Mouse (Mus musculus) heart, adult 9 months (tissue): ENCODE data around the gene Ifit2.

ENCODE experiments used
- DNase-seq, 2 experiments: peaks; one replicate each; pipeline ENCODE4 v3.0.0; 2022; ENCODE audit warnings: low spot score in 2 of 2

Ifit2 gene

GRCm38 (mm10) chr19:34550534-34551223 is at the start of gene Ifit2:
Gene Ifit2, plus strand, starts transcription at chr19:34550694.
- DNase-seq, result peak; percentile 80 to 82

DNA sequence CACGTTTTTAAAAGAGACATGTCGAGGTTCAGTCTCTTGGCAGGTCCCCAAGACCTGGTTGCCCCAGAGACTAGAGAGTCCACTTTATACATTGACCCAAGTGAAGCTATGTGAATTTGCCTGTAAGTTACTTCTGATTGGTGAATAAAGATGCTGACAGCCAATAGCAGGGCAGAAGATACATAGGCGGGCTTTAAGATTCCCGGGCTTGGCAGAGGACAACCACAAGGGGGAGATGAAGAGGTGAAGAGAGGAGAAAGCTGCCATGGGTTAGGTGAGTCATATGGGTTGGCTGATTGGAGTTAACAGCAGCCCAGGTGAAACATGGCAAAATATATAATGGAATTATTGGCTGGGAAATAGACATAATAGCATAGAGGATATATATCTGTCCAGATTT is 49.7 kb upstream of the Ifit2 start:
- DNase-seq, result peak; percentile 79

DNA sequence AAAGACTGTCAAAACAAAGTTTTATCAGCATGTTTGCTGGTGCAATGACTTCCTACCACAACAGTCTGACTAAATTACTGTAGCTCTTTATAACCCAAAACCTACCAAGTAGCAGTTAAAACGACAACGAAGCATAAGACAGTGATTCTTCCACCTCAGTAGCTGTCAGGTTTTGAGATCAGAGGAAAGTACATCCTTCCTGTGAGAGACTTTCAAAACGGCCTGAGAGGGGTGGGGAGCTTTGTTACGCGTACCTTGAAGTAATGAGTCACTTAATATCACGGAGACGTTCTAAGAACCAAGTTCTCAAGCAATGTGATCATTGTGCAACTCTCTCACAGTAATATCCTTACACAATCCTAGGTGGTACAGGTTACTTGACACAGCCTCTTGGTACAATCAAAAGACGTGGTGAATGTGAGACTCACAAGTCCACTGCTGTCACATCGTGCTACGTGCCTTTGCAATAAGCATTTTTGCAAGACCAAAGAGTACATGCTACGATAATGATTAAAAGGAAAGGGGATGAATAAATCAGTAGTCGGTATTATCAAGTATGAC is 45.3 kb upstream of the Ifit2 start:
- DNase-seq, result no peak

- peak in 1 of 2 experiments; percentile 41 for DNase-seq
Observed at GRCm38 (mm10) chr19:34510717-34511116, 39.8 kb upstream of the Ifit2 start.

- no peak for DNase-seq
Observed at GRCm38 (mm10) chr19:34511528-34511927, 39.0 kb upstream of the Ifit2 start.

GRCm38 (mm10) chr19:34515681-34516080 is 34.8 kb upstream of the Ifit2 start:
- peak; percentile 36 to 60 for DNase-seq

GRCm38 (mm10) chr19:34516346-34516745 is 34.1 kb upstream of the Ifit2 start:
- no peak for DNase-seq

GRCm38 (mm10) chr19:34517197-34517596 is 33.3 kb upstream of the Ifit2 start:
- no peak for DNase-seq

DNA sequence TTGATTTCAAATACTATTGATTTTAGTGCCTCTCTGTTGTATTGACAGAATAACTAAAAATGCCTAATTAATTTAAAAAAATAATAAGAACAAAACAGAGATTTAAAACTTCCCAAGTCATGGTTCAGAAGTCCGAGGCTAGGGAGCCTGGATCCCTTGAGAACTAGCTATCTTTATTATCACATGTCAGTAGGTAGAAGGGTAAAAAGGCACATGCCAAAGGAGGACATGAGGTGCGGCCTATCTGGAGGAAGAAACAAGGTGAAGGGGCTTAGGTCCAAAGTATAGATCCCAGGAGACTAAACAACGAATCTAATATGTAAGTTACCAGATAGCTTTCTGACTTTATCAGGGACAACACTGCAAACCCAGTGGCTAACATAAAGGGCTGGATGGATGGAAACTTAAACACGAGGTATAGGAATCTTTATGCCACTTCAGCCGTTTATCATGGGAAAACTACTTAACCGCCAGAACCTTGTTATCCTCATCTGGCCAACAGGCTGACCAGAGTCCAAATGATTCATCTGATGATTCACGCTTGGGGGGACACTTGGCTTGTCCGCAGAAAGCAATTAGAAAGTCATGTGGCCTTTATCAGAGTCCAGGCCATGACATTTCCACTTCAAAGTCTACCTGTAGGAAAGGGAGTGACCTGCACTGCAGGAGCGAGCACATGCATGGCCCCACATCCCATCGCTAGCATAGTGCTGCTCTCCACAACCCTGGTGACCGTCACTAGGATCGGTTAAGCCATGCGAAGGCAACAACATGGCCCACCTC is 32.5 kb upstream of the Ifit2 start:
- DNase-seq, result no peak

DNA sequence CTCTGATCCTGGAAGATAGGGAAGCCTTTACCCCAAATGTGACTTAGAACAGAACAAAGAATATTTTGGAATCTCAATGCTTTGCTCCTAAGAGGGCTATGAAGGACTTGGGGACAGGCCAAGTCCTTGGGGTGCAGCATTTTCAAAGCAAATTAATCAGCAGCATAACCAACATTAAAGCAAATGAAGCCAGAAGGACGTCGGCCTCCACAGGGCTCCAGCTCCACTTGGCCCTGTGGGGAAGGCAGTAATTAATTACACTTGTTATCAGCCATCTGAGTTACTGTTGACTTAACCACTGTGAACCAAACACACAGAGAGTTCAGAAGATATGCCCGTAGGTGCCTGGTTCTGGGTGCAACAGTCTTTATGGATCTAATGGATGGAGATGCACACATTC is 31.7 kb upstream of the Ifit2 start:
- DNase-seq, result no peak

- no peak for DNase-seq
Observed at GRCm38 (mm10) chr19:34519646-34520045, 30.8 kb upstream of the Ifit2 start.

DNA sequence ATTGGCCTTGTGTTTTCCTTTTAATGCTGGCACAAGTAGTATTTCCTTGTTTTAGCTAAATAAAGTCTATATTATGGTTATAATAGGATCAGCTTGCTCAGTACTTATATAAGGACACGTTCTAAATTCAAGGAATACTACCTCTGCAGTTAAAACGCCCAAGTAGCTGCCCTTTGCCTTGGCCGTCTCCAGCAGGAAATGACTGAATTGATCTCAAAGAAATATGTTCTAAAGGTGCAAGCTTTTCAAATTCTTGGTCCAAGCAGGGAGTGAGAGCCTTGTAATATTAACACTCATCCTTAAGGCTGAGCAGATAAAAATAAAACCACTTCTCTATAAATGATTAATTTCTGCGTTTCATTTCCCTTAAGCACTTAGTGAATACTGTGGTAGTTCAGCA is 30.4 kb upstream of the Ifit2 start:
- no peak for DNase-seq

DNA sequence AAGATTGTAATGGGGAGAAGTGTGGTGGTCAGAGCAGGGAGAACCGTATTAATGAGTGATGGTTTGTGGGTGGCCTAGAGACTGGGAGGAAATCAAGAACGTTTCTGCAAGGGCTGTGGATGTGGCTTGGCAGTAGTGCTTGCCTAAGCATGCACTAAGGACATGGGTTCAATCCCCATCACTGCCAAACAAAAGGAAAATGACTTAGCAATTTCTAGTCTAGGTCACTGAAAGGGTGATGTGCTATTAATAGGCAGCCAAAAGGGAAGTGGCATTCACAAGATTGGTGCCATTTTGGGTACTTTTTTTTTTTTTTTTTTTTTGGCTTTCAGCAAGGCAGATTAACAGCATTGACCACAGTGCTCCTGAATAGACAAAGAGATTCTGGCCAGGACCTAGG is 29.1 kb upstream of the Ifit2 start:
- no peak for DNase-seq

- no peak for DNase-seq
Observed at GRCm38 (mm10) chr19:34521978-34522377, 28.5 kb upstream of the Ifit2 start.

DNA sequence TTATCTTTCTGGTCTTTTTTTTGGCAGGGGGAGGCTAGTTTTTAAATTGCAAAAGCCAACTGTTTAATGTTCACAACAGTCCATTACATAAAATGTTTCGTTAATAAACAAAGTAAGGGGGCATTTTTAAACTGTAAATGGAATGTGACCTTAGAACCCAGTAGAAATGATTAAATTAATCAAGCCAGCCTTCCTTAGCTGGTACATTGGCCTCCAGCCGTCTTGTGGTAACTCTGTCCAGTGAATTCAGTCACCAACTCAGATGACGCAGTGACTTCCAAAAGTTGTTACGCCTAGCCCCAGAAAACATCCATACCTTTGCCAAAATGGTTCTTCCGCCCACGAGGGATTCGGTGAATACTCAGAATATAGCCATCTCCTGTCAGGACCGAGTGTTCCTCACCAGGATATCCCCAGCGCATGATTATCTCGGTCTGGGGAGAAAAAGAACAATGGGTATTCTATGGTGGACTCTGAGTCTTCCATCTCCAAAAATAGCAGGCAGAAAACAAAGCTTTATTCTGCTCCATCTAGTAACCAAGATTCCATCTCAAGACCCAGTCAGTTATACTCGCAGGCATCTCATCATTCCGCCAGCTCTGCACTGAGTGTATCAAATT is 27.3 kb upstream of the Ifit2 start:
- DNase-seq, result peak in 1 of 2 experiments; percentile 37

- DNase-seq, result no peak
Observed at GRCm38 (mm10) chr19:34524646-34525045, 25.8 kb upstream of the Ifit2 start.

DNA sequence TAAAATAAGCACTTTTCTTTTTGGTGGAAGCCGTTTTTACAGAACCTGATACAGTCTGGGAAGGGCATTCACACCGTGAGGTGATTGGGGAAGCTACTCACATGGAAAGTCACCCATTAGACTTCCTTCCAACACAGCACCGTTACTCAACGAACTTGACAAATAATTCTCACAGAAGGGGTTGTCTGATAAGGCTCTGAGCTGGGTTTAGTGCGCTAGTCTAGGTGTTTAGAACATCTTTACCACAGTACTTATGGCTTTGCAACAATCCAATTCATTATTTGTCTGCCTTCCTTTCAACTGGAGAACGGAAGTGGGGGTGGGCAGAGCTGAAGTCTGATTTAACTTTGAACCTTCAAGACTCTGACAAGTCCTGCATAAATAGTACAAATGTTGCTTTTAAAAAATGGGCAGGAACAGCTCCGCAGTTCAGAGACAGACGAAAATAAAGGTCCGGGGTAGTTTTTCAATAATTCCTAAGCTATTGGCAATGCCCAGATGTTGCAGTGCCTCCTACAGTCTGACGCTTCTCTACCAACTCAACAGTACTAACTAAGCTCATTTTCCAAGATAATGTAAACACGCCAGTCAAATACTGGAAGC is 24.1 kb upstream of the Ifit2 start:
- peak; percentile 21 to 33 for DNase-seq

DNA sequence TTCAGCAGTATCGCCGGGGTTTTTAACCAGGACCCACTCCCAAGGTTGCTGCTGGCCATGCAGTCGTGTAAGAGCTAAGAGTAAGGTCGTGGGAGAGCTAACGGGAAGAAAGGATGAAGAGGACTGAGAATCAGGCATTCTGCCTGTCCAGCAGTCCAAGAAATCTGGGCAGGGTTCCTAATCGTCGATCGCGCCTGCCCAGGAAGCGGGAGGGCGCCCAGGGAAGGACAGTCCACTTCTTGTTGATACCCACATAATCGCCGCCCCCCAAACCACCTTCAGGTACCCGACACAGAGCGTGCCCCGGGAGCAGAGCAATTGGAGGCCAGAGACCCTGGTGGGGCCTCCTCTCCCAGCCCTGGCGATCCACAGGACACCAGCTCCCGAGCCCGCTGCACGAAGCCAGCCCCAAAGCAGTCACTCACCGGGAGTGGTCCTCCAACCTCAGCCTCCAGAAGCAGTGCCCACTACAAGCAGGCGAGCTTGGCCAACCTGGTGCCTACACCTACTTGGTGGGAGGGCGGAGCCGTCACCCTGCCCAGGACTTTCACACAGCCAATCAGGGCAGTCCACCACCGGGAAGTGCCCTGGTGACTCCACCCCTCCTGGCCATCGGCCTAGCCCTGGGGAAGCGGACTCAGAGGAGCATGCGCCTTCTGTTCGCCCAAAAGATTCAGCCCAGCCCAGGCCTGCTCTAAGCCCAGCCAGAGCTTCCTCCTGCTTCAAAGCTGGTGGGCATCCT is 23.4 kb upstream of the Ifit2 start, which contains the start of gene Lipa:
Gene Lipa, minus strand, starts transcription at position 534 of the 742 bp plus-strand sequence.
- peak; percentile 97 to 98 for DNase-seq

- DNase-seq, result no peak
Observed at GRCm38 (mm10) chr19:34532061-34532751, 18.3 kb upstream of the Ifit2 start.

GRCm38 (mm10) chr19:34539422-34539821 is 11.1 kb upstream of the Ifit2 start:
- no peak for DNase-seq

GRCm38 (mm10) chr19:34546211-34546610 is 4.3 kb upstream of the Ifit2 start:
- no peak for DNase-seq
